Mouse (Mus musculus) left cerebral cortex, postnatal 4 days (tissue): ENCODE measurements around the gene Htr3b. TPM values are rescaled to one million over a fixed set of nuclear protein-coding genes. Genes with fewer than 3 reads are reported as not detected.
"Not testable (repeated sequence)": the region's sequence is repeated elsewhere in the genome, so short reads cannot be mapped to it uniquely, and the experiment has no call there.

Source experiments
- DNase-seq: peaks from one replicate; pipeline ENCODE4 v3.0.0-alpha.2; 2022
- intact Hi-C: fragments of 180-260 bp; cut with DNase I; formaldehyde crosslinking; loops from one replicate; pipeline ENCODE4 v1.15.1; 2025
- total RNA-seq, 2 experiments: library from RNA; stranded (reverse); gene quantifications; 2 replicates each; pipeline ENCODE4 v1.2.3; 2021

Gene Htr3b
- total RNA-seq: not detected

DNA sequence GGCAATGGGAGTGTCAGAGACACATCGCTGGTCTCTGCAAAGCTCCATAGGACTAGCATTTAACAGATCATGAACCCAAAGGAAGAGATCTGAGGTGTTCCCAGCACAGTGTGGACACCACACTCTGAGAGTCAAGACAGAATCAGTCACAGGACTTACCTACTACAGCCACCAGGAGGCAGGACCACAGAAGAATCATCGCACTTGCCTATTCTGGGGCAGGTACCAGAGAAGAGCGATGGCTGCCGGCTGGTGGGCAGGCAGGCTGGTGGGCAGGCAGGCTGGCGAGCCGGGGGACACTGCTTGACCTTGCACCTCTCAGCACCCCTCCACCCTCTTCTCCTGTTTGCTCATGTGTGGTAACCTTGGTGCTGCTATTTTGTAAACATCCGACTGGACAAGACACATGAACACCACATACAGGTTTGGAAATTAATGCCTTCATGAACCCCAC is at the start of gene Htr3b:
Htr3b (minus strand) TSS at position 404 of the 454 bp plus-strand sequence.
- intact Hi-C loops: no loop called here

DNA sequence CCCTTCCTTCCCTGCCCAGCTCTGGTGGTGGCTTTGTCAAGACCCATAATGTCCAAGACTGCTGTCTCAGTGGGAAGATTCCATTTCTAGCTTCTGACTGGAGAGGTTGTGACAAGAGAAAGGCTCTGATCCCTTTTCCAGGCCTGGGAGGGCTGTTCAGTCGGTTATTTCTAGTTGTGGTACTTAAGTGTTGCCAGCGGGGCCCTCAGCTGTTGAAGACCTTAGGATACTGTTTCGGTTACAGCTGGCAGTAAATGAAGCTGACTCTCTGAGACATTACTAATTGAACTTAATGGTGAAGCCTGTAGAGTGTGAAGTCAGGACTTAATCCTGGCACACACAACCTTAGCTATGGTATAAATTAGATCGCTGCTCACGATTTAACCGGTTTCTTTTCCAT is 34.5 kb upstream of the Htr3b start:
- intact Hi-C loops: no loop called here
- DNase-seq: no peak

More for the DNA sequence above, at the start of gene Htr3b:
- no peak for DNase-seq

DNA sequence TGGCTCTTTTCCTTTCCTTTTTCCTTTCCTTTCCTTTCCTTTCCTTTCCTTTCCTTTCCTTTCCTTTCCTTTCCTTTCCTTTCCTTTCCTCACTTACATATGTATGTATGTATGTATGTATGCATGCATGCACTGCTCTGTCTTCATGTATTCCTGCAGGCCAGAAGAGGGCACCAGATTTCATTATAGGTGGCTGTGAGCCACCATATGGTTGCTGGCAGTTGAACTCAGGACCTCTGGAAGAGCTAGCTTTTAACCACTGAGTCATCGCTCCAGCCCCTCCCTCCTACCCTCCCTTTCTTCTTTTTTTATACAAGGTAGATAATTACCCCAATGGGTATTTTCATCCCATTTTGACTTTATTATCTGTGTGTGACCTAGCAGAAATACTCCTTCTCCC is 30.9 kb upstream of the Htr3b start:
- intact Hi-C loops: no loop called here
- no peak for DNase-seq

GRCm38 (mm10) chr9:48994779-48995178 is 30.0 kb upstream of the Htr3b start:
- intact Hi-C loops: no loop called here
- DNase-seq: no peak

- no peak for DNase-seq
- intact Hi-C loops: no loop called here
These were observed 26.9 kb upstream of the Htr3b start for GRCm38 (mm10) chr9:48991671-48992070.

DNA sequence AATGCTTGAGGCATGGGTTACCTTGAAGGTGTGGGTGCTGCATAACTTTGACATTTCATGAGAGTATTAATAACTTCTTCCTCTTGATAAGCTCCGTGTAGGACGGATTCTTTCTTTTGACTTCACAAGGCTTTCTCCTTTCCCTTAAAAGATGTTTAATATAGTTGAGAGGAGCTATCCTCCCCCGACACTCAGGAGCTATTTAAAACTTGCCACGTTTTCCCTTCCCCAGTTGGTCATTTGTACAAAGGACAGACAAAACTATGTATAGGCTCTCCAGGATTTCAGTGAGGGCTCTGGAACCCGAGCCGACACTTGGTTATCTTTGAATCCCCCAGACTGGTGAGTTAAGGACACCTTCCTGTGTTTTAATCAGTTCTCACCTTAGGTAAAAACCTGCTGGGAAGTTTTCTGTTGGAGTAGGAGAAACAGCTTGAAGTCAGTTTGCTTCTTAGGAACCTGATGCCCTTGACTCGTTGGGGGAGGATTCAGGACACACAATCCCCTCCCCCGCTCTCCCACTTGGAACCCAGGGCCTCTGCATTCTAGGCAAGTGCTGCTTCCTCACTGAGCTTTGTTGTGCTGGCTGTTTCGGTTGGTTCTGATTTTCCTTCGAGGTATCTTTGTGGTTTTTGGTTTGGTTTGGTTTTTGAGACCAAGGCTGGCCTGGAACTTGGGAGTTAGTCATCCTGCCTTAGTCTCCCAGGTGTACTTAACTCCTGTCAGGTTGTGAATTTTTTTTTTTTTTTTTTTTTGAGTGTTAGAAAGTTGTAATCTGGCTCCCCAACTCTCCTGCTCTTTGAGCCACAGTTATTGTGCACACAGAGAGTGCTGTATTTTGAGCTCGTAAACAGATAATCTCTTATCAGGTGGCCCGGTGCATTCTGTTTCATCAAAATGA is 22.7 kb upstream of the Htr3b start:
- intact Hi-C loops: no loop called here
- peak; percentile 16 for DNase-seq

GRCm38 (mm10) chr9:48986616-48987141 is 21.9 kb upstream of the Htr3b start:
- intact Hi-C loops: no loop called here
- DNase-seq: no peak

DNA sequence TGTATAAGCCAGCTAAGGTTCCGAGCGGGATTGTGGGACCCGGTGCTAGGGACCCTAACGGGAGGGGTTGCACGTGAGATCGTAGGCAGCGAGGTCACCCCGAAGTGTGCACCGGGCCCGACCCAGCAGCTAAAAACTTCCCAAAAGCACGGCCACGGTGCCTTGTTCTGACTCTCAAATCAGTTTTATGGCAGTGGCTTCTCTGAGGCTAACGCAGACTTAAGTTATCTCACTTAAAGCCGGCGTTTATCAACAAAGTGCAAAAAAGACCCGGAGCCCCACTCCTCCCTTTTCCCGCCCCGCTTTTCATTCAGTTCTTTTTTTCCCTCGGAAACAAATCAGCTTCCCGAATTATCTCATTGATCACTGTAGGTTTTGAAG is 20.9 kb upstream of the Htr3b start:
- intact Hi-C loops: no loop called here
- no peak for DNase-seq

GRCm38 (mm10) chr9:48984845-48985707 is 20.3 kb upstream of the Htr3b start, which contains the start of gene Usp28:
Gene Usp28, plus strand, starts transcription at chr9:48985375.
- DNase-seq: peak; percentile 100
- intact Hi-C loops: no loop called here

DNA sequence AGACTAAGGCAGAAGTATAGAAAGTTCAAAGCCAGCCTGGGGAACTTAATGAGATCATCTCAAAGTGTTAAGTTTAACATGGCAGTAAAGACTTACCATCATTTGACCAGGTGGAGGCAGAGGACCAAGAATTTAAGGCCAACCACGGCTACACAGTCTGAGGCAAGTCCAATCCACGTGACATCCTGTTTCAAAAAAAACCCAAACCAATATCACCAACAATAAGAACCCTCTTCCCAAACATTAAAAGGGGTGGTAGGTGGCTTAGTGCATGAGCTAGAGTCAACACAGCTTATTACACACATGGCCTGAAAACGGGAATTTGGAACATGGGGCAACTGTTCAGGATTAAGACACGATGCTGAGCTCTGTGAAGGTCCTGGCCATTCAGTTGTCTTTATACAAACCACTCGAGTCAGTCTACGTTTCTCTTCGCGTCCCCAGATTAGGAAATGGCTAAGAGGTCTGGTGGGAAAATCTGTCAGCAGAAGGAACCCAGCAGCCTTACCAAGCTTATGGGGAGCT is 19.6 kb upstream of the Htr3b start:
- intact Hi-C loops: no loop called here
- DNase-seq: no peak

GRCm38 (mm10) chr9:48983801-48984200 is 19.0 kb upstream of the Htr3b start:
- intact Hi-C loops: not testable (repeated sequence)

DNA sequence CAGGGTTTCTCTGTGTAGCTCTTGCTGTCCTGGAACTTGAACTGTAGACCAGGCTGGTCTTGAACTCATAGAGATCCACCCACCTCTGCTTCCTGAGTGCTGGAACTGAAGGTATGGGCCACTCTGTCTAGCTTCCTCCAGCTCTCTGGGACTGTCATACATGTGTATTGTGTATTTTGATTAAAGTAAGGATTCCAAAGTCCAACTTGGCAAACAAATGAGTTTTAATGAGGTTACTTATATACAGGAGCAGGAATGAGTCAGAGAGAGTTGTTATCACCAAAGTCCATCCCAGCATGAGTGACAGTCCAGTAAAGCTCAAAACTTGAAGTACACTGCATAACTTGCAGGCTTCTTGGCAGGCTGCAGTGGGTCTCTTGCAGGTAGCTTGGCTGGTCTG is 17.0 kb upstream of the Htr3b start:
- intact Hi-C loops: no loop called here
- no peak for DNase-seq

More at GRCm38 (mm10) chr9:48983801-48984200, 19.0 kb upstream of the Htr3b start:
- DNase-seq: not testable (repeated sequence)

DNA sequence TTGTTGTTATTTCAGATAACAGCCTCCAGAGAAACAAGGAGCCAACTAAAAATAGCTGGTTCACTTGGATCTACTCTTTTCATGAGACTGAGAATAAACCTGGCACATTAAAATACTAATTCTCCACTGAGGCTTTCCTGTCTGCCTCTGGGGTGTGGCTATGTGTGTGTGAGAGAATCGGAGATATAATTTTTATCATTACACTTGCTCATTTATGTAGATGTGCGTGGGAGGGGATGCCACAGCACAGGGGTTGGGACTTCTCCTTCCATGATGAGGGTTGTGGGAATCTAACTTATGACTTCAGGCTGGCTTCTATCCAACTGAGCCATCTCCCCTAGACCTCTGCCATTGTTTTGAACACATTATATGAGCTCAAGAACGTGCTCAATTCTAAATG is 16.0 kb upstream of the Htr3b start:
- intact Hi-C loops: no loop called here
- no peak for DNase-seq

DNA sequence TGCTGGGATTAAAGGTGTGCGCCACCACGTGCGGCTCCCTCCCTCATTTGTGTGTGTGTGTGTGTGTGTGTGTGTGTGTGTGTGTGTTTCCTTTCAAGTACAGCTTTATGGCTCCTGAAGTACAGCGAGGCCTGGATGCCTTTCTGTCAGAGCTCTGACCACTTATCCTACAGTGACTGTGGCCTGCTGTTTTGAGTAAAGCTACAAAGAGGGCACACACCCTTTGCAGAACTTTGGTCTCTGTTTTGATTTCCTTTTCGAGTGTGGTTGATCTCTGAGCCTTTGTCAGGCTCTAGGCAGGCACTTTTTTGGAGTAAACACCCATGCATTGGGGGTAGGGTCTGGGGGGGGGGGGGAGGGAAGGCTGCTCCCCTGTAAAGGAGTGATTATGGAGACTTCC is 15.6 kb upstream of the Htr3b start:
- no peak for DNase-seq
- intact Hi-C loops: no loop called here

DNA sequence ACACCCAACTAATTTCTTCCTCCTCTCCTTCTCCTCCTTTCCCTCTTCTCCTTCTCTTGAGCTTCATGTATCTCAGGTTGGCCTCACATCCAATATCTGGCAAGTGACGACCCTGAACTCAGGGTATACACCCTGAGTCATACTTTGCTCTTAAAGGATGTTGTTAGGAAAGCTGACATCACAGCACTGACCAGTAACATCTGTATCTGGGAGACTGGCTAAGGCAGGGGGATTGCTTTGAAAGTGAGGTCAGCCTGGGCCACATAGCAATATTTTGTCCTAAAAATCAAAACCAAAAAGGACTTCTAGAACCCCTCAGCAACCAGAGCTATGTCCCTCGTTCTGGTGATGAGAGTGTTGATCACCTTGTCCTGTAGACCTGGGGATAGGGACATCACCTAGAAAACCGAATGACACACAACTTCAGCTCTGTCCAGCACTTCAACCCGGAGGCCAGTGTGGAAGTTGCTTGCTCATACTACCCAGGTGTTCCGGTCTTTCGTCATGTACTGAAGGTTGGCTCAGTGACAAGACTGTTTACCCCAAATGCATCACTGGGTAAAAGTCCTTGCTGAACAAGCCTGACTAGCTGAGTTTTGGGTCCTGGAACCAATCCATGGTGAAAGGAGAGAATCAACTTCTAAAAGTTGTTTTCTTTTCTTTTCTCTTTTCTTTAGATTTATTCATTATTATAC is 12.0 kb upstream of the Htr3b start:
- intact Hi-C loops: no loop called here
- no peak for DNase-seq

GRCm38 (mm10) chr9:48972494-48972893 is 7.7 kb upstream of the Htr3b start:
- intact Hi-C loops: loop anchor here (5.0 kb wide), 2 partner anchors 80 to 325 kb away; no protein-coding TSS in a partner anchor
- peak; percentile 60 for DNase-seq

- intact Hi-C loops: no loop called here
- no peak for DNase-seq
These were observed 2.7 kb downstream of the Htr3b start for GRCm38 (mm10) chr9:48962131-48962530.

DNA sequence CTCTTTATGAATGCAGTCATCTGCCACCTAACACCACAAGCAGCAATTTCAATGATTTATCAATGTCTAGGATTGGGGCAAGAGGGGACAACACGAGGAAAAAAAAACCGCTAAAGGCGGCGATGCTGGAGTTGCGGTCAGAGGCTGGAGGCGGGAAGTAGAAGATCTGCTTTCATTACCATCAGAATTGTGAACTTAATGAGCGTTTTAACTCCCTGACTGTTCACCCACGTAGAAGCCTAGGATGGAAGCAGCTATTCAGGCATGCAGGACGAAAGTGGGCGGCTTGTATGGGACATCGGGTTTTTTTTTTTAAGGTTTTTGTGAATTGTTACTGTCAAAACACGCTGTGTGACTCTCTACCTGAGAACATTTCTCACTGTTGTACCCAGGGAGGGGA is 3.5 kb downstream of the Htr3b start:
- intact Hi-C loops: no loop called here
- no peak for DNase-seq

- intact Hi-C loops: no loop called here
- DNase-seq: no peak
These were observed 17.2 kb downstream of the Htr3b start for GRCm38 (mm10) chr9:48947565-48947964.

GRCm38 (mm10) chr9:48942349-48942748 is 22.4 kb downstream of the Htr3b start:
- intact Hi-C loops: no loop called here
- peak; percentile 33 for DNase-seq
